Mouse (Mus musculus) cerebellum, postnatal 4 days (tissue): ENCODE data around the gene Cfap157.
A peak's percentile ranks its signal among the peaks of the same experiment; 100 is the strongest.

Experiments used
- DNase-seq, 2 experiments: peaks; one replicate each; pipeline ENCODE4 v3.0.0; 2022; ENCODE audit warnings: low spot score in 2 of 2, mixed read lengths in 1 of 2

Gene Cfap157

GRCm38 (mm10) chr2:32781710-32782109, 2.5 kb downstream of the Cfap157 start:
- no peak for DNase-seq

- DNase-seq, result no peak
Observed at GRCm38 (mm10) chr2:32779714-32780113, 4.5 kb downstream of the Cfap157 start.

- DNase-seq, result peak; percentile 41 to 69
Observed at GRCm38 (mm10) chr2:32779131-32779530, 5.1 kb downstream of the Cfap157 start.

- no peak for DNase-seq
Observed at GRCm38 (mm10) chr2:32778081-32778480, 6.1 kb downstream of the Cfap157 start.

GRCm38 (mm10) chr2:32776192-32776591, 8.0 kb downstream of the Cfap157 start:
- DNase-seq, result no peak

- peak; percentile 94 to 96 for DNase-seq
Observed at GRCm38 (mm10) chr2:32775359-32776074, 8.7 kb downstream of the Cfap157 start, which contains the start of the genes Ttc16 and Ptrh1. Gene Ttc16 (minus strand): TSS chr2:32775633. Gene Ptrh1 (plus strand): TSS chr2:32775786.

GRCm38 (mm10) chr2:32772626-32773279, 11.5 kb downstream of the Cfap157 start:
- DNase-seq, result no peak

- no peak for DNase-seq
Observed at GRCm38 (mm10) chr2:32771886-32772285, 12.3 kb downstream of the Cfap157 start.

GRCm38 (mm10) chr2:32769327-32770085, 14.7 kb downstream of the Cfap157 start:
- no peak for DNase-seq

GRCm38 (mm10) chr2:32768661-32769285, 15.5 kb downstream of the Cfap157 start:
- peak in 1 of 2 experiments; percentile 43 for DNase-seq

- no peak for DNase-seq
Observed at GRCm38 (mm10) chr2:32767241-32767640, 17.0 kb downstream of the Cfap157 start.

GRCm38 (mm10) chr2:32763353-32763752, 20.9 kb downstream of the Cfap157 start:
- no peak for DNase-seq

- DNase-seq, result no peak
Observed at GRCm38 (mm10) chr2:32761859-32762258, 22.4 kb downstream of the Cfap157 start.

- DNase-seq, result no peak
Observed at GRCm38 (mm10) chr2:32761361-32761760, 22.9 kb downstream of the Cfap157 start.

GRCm38 (mm10) chr2:32759001-32759400, 25.2 kb downstream of the Cfap157 start:
- DNase-seq, result no peak

- no peak for DNase-seq
Observed at GRCm38 (mm10) chr2:32758503-32758902, 25.7 kb downstream of the Cfap157 start.

- peak; percentile 94 to 95 for DNase-seq
Observed at GRCm38 (mm10) chr2:32757056-32757845, 27.0 kb downstream of the Cfap157 start, which contains the start of gene Tor2a. Gene Tor2a (plus strand): TSS chr2:32757234.

- no peak for DNase-seq
Observed at GRCm38 (mm10) chr2:32756674-32757055, 27.6 kb downstream of the Cfap157 start.

GRCm38 (mm10) chr2:32752181-32752580, 32.0 kb downstream of the Cfap157 start:
- DNase-seq, result no peak

GRCm38 (mm10) chr2:32751665-32752033, 32.6 kb downstream of the Cfap157 start:
- no peak for DNase-seq
